Mouse (Mus musculus) G1E (cell line): Measurements from ENCODE around the gene Ms4a4d.

Experiments used
- CTCF ChIP-seq: IDR thresholded peaks from 2 replicates; pipeline ENCODE4 v1.5.1; 2012; ENCODE audit warnings: low read depth, low read length, inconsistent platforms, mixed read lengths
- GATA1 ChIP-seq: IDR thresholded peaks from 2 replicates; pipeline ENCODE4 v1.6.1; 2012; ENCODE audit warnings: borderline replicate concordance, low read length, inconsistent platforms, mixed read lengths

GRCm38 (mm10) chr19:11601349-11601748, 64.7 kb downstream of the Ms4a4d start:
- TF ChIP-seq GATA1: no peak
- no peak for TF ChIP-seq CTCF
